Mouse (Mus musculus) gastrocnemius, postnatal 10 days (tissue): ENCODE measurements around the gene Slx1b. TPM values are rescaled to one million over a fixed set of nuclear protein-coding genes. Genes with fewer than 3 reads are reported as not detected.

Experiments
- total RNA-seq, 2 experiments: library from RNA; stranded (reverse); gene quantifications; 2 replicates each; pipeline ENCODE4 v1.2.3; 2021

Gene Slx1b
- total RNA-seq, 2 experiments from 2014 or later = 4.2 to 6.1 TPM

Other genes with a start within 250 kb of the Slx1b start
- over 10,000 TPM; 11,325 to 12,607 TPM for gene Atp2a1, start 232.7 kb downstream of the Slx1b start, total RNA-seq
- 10 to 100 TPM; 52.0 to 53.7 TPM for gene Sh2b1, start 220.4 kb downstream of the Slx1b start, total RNA-seq
- 100 to 1,000 TPM in 1 of 2 experiments, 10 to 100 TPM in 1; 99.0 to 114 TPM for gene Tufm, start 208.4 kb downstream of the Slx1b start, total RNA-seq
- gene Atxn2l, start 192.3 kb downstream of the Slx1b start, total RNA-seq = 10 to 100 TPM; 33.6 to 45.6 TPM
- 100 to 1,000 TPM; 147 to 153 TPM for gene Eif3c, start 129.4 kb downstream of the Slx1b start, total RNA-seq
- gene Apobr, start 110.8 kb downstream of the Slx1b start, total RNA-seq = 1 to 10 TPM in 1 of 2 experiments, under 1 TPM in 1; 0.59 to 1.0 TPM
- 10 to 100 TPM in 1 of 2 experiments, 1 to 10 TPM in 1; 6.3 to 14.3 TPM for gene Cln3, start 110.0 kb downstream of the Slx1b start, total RNA-seq
- gene Il27, start 100.8 kb downstream of the Slx1b start, total RNA-seq = not detected
- 10 to 100 TPM; 19.0 to 25.3 TPM for gene Nupr1, start 64.9 kb downstream of the Slx1b start, total RNA-seq
- 10 to 100 TPM; 21.9 to 22.9 TPM for gene Sgf29, start 46.5 kb downstream of the Slx1b start, total RNA-seq
- 10 to 100 TPM; 13.8 to 24.7 TPM for gene Sult1a1, start 19.4 kb downstream of the Slx1b start, total RNA-seq
- 10 to 100 TPM; 53.6 to 54.4 TPM for gene Bola2, start 383 bp downstream of the Slx1b start, total RNA-seq
- gene Coro1a, start 12.0 kb upstream of the Slx1b start, total RNA-seq = 1 to 10 TPM; 5.0 to 7.0 TPM
- gene Mapk3, start 63.8 kb upstream of the Slx1b start, total RNA-seq = 10 to 100 TPM; 43.7 to 54.7 TPM
- gene Gdpd3, start 70.5 kb upstream of the Slx1b start, total RNA-seq = 1 to 10 TPM; 1.0 to 4.0 TPM
- 10 to 100 TPM; 56.3 to 62.9 TPM for gene Ypel3, start 81.2 kb upstream of the Slx1b start, total RNA-seq
- gene Tbx6, start 85.7 kb upstream of the Slx1b start, total RNA-seq = under 1 TPM; 0.38 to 0.75 TPM
- 10 to 100 TPM; 44.2 to 48.8 TPM for gene Ppp4c, start 96.7 kb upstream of the Slx1b start, total RNA-seq
- gene Fam57b, start 101.9 kb upstream of the Slx1b start, total RNA-seq = 10 to 100 TPM; 10.3 to 10.5 TPM
- gene 4930451I11Rik, start 135.9 kb upstream of the Slx1b start, total RNA-seq = not detected
- under 1 TPM; 0.14 to 0.68 TPM for gene Doc2a, start 151.6 kb upstream of the Slx1b start, total RNA-seq
- 10 to 100 TPM; 11.9 to 18.1 TPM for gene Hirip3, start 166.2 kb upstream of the Slx1b start, total RNA-seq
- gene Ino80e, start 166.6 kb upstream of the Slx1b start, total RNA-seq = 10 to 100 TPM; 18.6 to 23.6 TPM
- gene Taok2, start 188.9 kb upstream of the Slx1b start, total RNA-seq = 10 to 100 TPM; 40.2 to 52.3 TPM
- 10 to 100 TPM; 16.2 to 17.3 TPM for gene Tmem219, start 227.1 kb upstream of the Slx1b start, total RNA-seq
- 1 to 10 TPM; 3.7 to 5.0 TPM for gene Kctd13, start 233.1 kb upstream of the Slx1b start, total RNA-seq